Mouse (Mus musculus) kidney, embryonic 14.5 days (tissue): ENCODE data around the gene Fgf18. TPM values are rescaled to one million over a fixed set of nuclear protein-coding genes. Genes with fewer than 3 reads are reported as not detected.
A peak's percentile ranks its signal among the peaks of the same experiment; 100 is the strongest.

ENCODE experiments used
- ATAC-seq: fragments of 200-750 bp; cut with Nextera tagmentation; 2 replicates; pipeline ENCODE4 v1.8.0; 2017; ENCODE audit warnings: moderate number of reproducible peaks, mild to moderate bottlenecking, moderate TSS enrichment, moderate library complexity; ENCODE audit not compliant: low FRiP score, low TSS enrichment
- H3K27ac ChIP-seq: fragments of 300-500 bp; sonication (generic); 2 replicates; pipeline ENCODE4 v1.5.1; 2014; ENCODE audit warnings: low read depth, mild to moderate bottlenecking, low read length, moderate library complexity, mixed read lengths
- H3K27me3 ChIP-seq: fragments of 300-500 bp; sonication (generic); 2 replicates; pipeline ENCODE4 v1.6.1; 2014; ENCODE audit warnings: mild to moderate bottlenecking, low read length; ENCODE audit not compliant: control insufficient read depth, insufficient read depth
- H3K36me3 ChIP-seq: fragments of 300-500 bp; sonication (generic); 2 replicates; pipeline ENCODE4 v1.6.1; 2014; ENCODE audit warnings: low read length, mixed read lengths; ENCODE audit not compliant: control insufficient read depth, insufficient read depth
- H3K4me1 ChIP-seq: fragments of 300-500 bp; sonication (generic); 2 replicates; pipeline ENCODE4 v1.6.1; 2014; ENCODE audit warnings: low read length, mixed read lengths; ENCODE audit not compliant: control insufficient read depth, insufficient read depth
- H3K4me2 ChIP-seq: fragments of 300-500 bp; sonication (generic); replicated peaks from 2 replicates; pipeline ENCODE4 v1.6.1; 2014; ENCODE audit warnings: low read depth, mild to moderate bottlenecking, low read length
- H3K4me3 ChIP-seq: fragments of 300-500 bp; sonication (generic); 2 replicates; pipeline ENCODE4 v1.5.1; 2014; ENCODE audit warnings: mild to moderate bottlenecking, low read length
- H3K9ac ChIP-seq: fragments of 300-500 bp; sonication (generic); 2 replicates; pipeline ENCODE4 v1.6.1; 2014; ENCODE audit warnings: low read depth, mild to moderate bottlenecking, low read length, moderate library complexity
- H3K9me3 ChIP-seq: fragments of 300-500 bp; sonication (generic); 2 replicates; pipeline ENCODE4 v1.6.1; 2016; ENCODE audit warnings: low read length; ENCODE audit not compliant: control insufficient read depth
- WGBS: fragments of 180-500 bp; shearing (Covaris S2); extraction: QIAGEN DNeasy Blood & Tissue Kit; methylation state at CpG from one replicate; pipeline ENCODE4 v1.1.7; 2014; 5-methylcytosine and 5-hydroxymethylcytosine counted together
- polyA plus RNA-seq: library from polyadenylated mRNA; unstranded; fragments of >200 nt; fragmentation: Nextera tagmentation; extraction: Ambion mirVana; gene quantifications from 2 replicates; pipeline ENCODE4 v1.2.1, GENCODE M21; 2014

The Fgf18 gene
- polyA plus RNA-seq, result 3.0 and 4.0 TPM in 2 replicates

DNA sequence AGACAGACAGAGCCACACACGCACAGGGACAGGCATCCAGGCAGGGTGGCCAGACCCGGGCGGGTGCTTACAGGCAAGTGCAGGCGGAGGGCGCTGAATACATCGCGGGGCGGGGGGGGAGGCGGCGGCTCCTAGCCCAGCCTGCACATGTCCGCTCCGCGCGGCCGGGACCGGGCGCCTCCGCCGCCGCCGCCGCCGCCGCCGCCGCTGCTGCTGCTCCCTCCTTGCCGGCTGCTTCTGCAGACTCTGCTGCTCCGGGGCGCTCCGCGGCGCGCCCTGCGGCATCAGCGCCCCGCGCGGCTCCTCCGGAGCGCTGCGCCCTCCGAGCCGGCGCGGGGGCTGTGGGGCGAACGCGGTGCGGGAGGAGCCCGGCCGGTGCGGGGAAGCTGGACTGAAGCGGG lies at the start of gene Fgf18:
Gene Fgf18, minus strand, starts transcription at position 230 of the 401 bp plus-strand sequence.
- Histone ChIP-seq H3K9me3 (no peaks in the 10 kb centered on the region), H3K27ac (no peak within 1 kb of the TSS), H3K27me3 (peaks cover 22% of the 10 kb centered on the region), H3K4me3 (peak within 1 kb of the TSS; percentile 59), H3K4me2 (peak within 1 kb of the TSS; percentile 96), H3K4me1 (peaks cover 11% of the 10 kb centered on the region; the same call in 1 of the 2 replicates), H3K36me3 (peaks cover 29% of the 10 kb centered on the region), H3K9ac (peak within 1 kb of the TSS; percentile 53)
- WGBS, result 0% methylated on average over 28 of the region's 53 CpGs
- ATAC-seq, result peak; percentile 15; the same call in 1 of the 2 replicates

GRCm38 (mm10) chr11:33196447-33197132 lies 49.4 kb upstream of the Fgf18 start:
- H3K4me3 ChIP-seq, result no peak overlapping the region
- 7% methylated on average over 24 of the region's 24 CpGs for WGBS
- no peak for ATAC-seq

DNA sequence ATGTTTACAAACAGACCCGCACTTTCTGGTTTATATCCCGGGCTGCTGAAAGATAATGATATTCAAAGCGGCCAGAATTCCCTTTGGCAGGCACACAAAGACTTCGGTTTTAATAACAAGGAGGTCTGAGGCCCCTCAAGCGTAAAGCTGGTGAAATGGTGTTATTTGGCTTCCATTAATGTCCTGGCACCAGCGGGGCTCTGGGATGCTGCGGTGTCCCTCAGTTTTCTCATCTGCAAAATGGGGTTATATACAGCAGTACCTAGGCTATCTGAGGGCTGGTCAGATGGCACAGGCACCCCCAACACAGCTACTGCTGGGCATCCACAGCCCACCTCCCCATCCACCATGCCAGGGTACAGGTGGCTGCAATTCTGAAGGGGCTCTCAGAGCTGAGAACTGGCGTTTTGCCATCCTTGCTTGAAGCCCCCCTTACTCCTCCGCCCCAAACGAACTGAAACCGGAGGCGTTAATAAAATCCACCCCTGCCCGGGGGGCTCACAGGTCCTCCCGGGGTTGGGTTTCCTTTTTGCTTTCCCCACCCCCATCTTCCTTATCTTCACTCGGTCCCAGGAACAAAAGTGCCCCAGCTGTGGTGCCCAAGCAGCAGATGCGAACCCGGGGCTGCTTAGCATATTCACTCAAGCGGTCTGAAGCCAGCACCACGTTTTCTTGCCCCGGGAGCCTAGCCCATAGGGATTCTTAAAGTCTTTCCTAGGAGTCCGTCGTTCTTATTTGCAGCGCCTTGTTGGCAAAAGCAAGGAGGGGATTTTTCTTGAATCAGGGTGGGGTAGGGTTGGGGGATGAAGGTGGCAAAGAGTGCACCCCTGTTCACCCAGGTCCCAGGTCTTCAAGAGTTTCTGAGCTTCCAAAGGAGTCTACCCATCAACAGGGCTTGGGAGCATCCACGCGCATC lies 48.6 kb upstream of the Fgf18 start:
- peaks cover 94% of the 10 kb centered on the region for H3K27me3 ChIP-seq
- WGBS, result 4% methylated on average over 25 of the region's 25 CpGs
- no peak for ATAC-seq

More at GRCm38 (mm10) chr11:33196447-33197132, 49.4 kb upstream of the Fgf18 start:
- peaks cover 18% of the 10 kb centered on the region for H3K4me1 ChIP-seq
- no peak overlapping the region for H3K9ac ChIP-seq
- peaks cover 7% of the 10 kb centered on the region; the same call in 1 of the 2 replicates for H3K9me3 ChIP-seq
- H3K27me3 ChIP-seq, result peaks cover 94% of the 10 kb centered on the region
- no peak overlapping the region for H3K27ac ChIP-seq
- H3K4me2 ChIP-seq, result no peak overlapping the region
- no peaks in the 10 kb centered on the region for H3K36me3 ChIP-seq

GRCm38 (mm10) chr11:33195061-33195460 lies 47.9 kb upstream of the Fgf18 start:
- ATAC-seq, result no peak
- H3K9ac ChIP-seq, result no peak overlapping the region
- H3K36me3 ChIP-seq, result no peaks in the 10 kb centered on the region
- no peak overlapping the region for H3K4me2 ChIP-seq
- H3K27me3 ChIP-seq, result peaks cover 91% of the 10 kb centered on the region
- peaks cover 7% of the 10 kb centered on the region; the same call in 1 of the 2 replicates for H3K9me3 ChIP-seq
- no peak overlapping the region for H3K4me3 ChIP-seq
- no peak overlapping the region for H3K27ac ChIP-seq
- H3K4me1 ChIP-seq, result 0 out of 2 replicates have a peak, but pooled peaks cover 3% of the 10 kb centered on the region
- WGBS, result 22% methylated on average over 7 of the region's 7 CpGs

More for the DNA sequence above, 48.6 kb upstream of the Fgf18 start:
- no peak overlapping the region for H3K9ac ChIP-seq
- no peak overlapping the region for H3K27ac ChIP-seq
- no peaks in the 10 kb centered on the region for H3K36me3 ChIP-seq
- peaks cover 10% of the 10 kb centered on the region; the same call in 1 of the 2 replicates for H3K4me1 ChIP-seq
- no peak overlapping the region for H3K4me3 ChIP-seq
- no peak overlapping the region for H3K4me2 ChIP-seq
- H3K9me3 ChIP-seq, result peaks cover 7% of the 10 kb centered on the region; the same call in 1 of the 2 replicates

- Histone ChIP-seq H3K4me1 (no peaks in the 10 kb centered on the region), H3K36me3 (no peaks in the 10 kb centered on the region), H3K9me3 (peaks cover 7% of the 10 kb centered on the region; the same call in 1 of the 2 replicates), H3K27me3 (peaks cover 78% of the 10 kb centered on the region), H3K9ac (no peak overlapping the region), H3K4me2 (no peak overlapping the region), H3K4me3 (no peak overlapping the region), H3K27ac (no peak overlapping the region)
- 0 out of 2 replicates have a peak, but pooled peaks have one; percentile 49 for ATAC-seq
- WGBS, result 2% methylated on average over 12 of the region's 12 CpGs
Measured at GRCm38 (mm10) chr11:33193695-33194094, 46.5 kb upstream of the Fgf18 start.

DNA sequence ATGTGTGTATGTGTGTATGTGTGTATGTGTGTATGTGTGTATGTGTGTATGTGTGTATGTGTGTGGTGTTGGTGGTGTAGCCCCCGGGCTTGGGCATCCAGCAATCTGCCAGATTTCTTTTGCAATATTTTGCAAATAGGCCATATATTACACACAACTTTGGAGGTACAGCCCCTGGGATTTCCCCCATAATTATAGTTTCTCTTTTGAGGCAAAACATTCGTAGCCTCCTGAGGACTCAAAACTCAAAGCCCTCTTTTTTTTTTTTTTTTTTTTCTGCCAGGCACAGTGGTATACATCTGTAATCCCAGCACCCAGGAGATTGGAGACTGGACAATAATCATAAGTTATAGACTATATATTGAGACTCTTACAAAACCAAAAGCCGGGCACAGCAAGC lies 34.6 kb upstream of the Fgf18 start:
- Histone ChIP-seq H3K9ac (no peak overlapping the region), H3K36me3 (no peaks in the 10 kb centered on the region), H3K27me3 (peaks cover 21% of the 10 kb centered on the region), H3K9me3 (no peaks in the 10 kb centered on the region), H3K4me2 (no peak overlapping the region), H3K27ac (no peak overlapping the region), H3K4me1 (0 out of 2 replicates have a peak, but pooled peaks cover 6% of the 10 kb centered on the region), H3K4me3 (no peak overlapping the region)
- 87% methylated on average over 3 of the region's 3 CpGs for WGBS
- no peak for ATAC-seq

GRCm38 (mm10) chr11:33180701-33181116 lies 33.5 kb upstream of the Fgf18 start:
- 0 out of 2 replicates have a peak overlapping the region, but pooled peaks have one; percentile 28 for H3K9ac ChIP-seq
- H3K9me3 ChIP-seq, result no peaks in the 10 kb centered on the region
- H3K27ac ChIP-seq, result no peak overlapping the region
- WGBS, result 1% methylated on average over 18 of the region's 18 CpGs
- H3K4me2 ChIP-seq, result peak overlapping the region; percentile 49
- H3K27me3 ChIP-seq, result peaks cover 21% of the 10 kb centered on the region
- no peaks in the 10 kb centered on the region for H3K36me3 ChIP-seq
- ATAC-seq, result peak; percentile 73
- H3K4me1 ChIP-seq, result 0 out of 2 replicates have a peak, but pooled peaks cover 6% of the 10 kb centered on the region
- H3K4me3 ChIP-seq, result peak overlapping the region; percentile 27

DNA sequence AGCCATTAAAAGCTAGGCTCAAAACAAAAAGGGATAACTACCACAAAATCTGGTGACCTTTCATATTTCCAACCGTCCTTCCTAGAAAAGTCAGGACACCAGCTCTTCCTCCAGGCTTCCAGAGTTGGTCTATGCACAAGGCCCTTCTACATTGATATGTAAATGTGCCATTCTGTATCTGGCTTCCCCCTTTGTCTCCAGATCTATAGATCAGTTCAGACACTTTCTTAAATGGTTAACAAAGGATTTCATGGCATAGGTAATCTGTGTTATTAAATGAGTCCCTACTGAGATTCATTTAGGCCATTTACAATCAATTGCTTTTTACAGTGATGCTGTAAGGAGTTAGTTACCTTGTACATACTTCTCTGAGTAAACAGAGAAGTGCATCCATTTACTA lies 32.6 kb upstream of the Fgf18 start:
- Histone ChIP-seq H3K27ac (no peak overlapping the region), H3K4me3 (no peak overlapping the region), H3K4me2 (no peak overlapping the region), H3K9me3 (no peaks in the 10 kb centered on the region), H3K9ac (no peak overlapping the region), H3K36me3 (no peaks in the 10 kb centered on the region), H3K27me3 (peaks cover 21% of the 10 kb centered on the region), H3K4me1 (0 out of 2 replicates have a peak, but pooled peaks cover 6% of the 10 kb centered on the region)
- no peak for ATAC-seq
- WGBS, result 66% methylated on average over 1 of the region's 1 CpGs
